Mouse (Mus musculus) urinary bladder, postnatal 25 days (tissue): Measurements from ENCODE around the gene Stil.

Experiments used
- DNase-seq: peaks from one replicate; pipeline ENCODE4 v3.0.0; 2022; ENCODE audit warnings: low spot score

Stil gene

GRCm38 (mm10) chr4:115048190-115048589 is 48.2 kb downstream of the Stil start:
- DNase-seq, result no peak

- DNase-seq, result no peak
Observed at GRCm38 (mm10) chr4:115051245-115051644, 51.3 kb downstream of the Stil start.

GRCm38 (mm10) chr4:115052343-115053005 is 52.5 kb downstream of the Stil start:
- peak; percentile 19 for DNase-seq

GRCm38 (mm10) chr4:115055044-115055443 is 55.1 kb downstream of the Stil start:
- no peak for DNase-seq

- DNase-seq, result no peak
Observed at GRCm38 (mm10) chr4:115055691-115056090, 55.7 kb downstream of the Stil start.

- DNase-seq, result peak; percentile 11
Observed at GRCm38 (mm10) chr4:115056371-115056920, 56.5 kb downstream of the Stil start, which contains the start of gene Tal1. Gene Tal1 (plus strand): TSS chr4:115056426.

- DNase-seq, result peak; percentile 35
Observed at GRCm38 (mm10) chr4:115056921-115057673, 57.1 kb downstream of the Stil start.

GRCm38 (mm10) chr4:115057674-115058316 is 57.8 kb downstream of the Stil start:
- no peak for DNase-seq

- no peak for DNase-seq
Observed at GRCm38 (mm10) chr4:115058317-115058761, 58.4 kb downstream of the Stil start.

- no peak for DNase-seq
Observed at GRCm38 (mm10) chr4:115058871-115059590, 59.1 kb downstream of the Stil start.

GRCm38 (mm10) chr4:115059871-115060270 is 59.9 kb downstream of the Stil start:
- no peak for DNase-seq

- no peak for DNase-seq
Observed at GRCm38 (mm10) chr4:115060753-115061152, 60.8 kb downstream of the Stil start.

- no peak for DNase-seq
Observed at GRCm38 (mm10) chr4:115062540-115062874, 62.5 kb downstream of the Stil start.

- DNase-seq, result no peak
Observed at GRCm38 (mm10) chr4:115062875-115063517, 63.0 kb downstream of the Stil start.

GRCm38 (mm10) chr4:115063518-115064239 is 63.7 kb downstream of the Stil start:
- no peak for DNase-seq

- no peak for DNase-seq
Observed at GRCm38 (mm10) chr4:115071668-115072067, 71.7 kb downstream of the Stil start.

GRCm38 (mm10) chr4:115074789-115075188 is 74.8 kb downstream of the Stil start:
- DNase-seq, result no peak

- no peak for DNase-seq
Observed at GRCm38 (mm10) chr4:115075204-115075915, 75.4 kb downstream of the Stil start.

- DNase-seq, result no peak
Observed at GRCm38 (mm10) chr4:115078892-115079820, 79.2 kb downstream of the Stil start.
